Mouse (Mus musculus) heart, postnatal 10 days (tissue): ENCODE results near the gene Ms4a6d. TPM values are rescaled to one million over a fixed set of nuclear protein-coding genes. Genes with fewer than 3 reads are reported as not detected.

Experiments used
- DNase-seq, 2 experiments: peaks; one replicate each; pipeline ENCODE4 v3.0.0; 2021
- intact Hi-C: fragments of 180-260 bp; cut with DNase I; formaldehyde crosslinking; loops from one replicate; pipeline ENCODE4 v1.15.1; 2025
- total RNA-seq, 2 experiments: library from RNA; stranded (reverse); gene quantifications; 2 replicates each; pipeline ENCODE4 v1.2.3; 2021

The Ms4a6d gene
- total RNA-seq = 1 to 10 TPM; 1.5 to 2.7 TPM

DNA sequence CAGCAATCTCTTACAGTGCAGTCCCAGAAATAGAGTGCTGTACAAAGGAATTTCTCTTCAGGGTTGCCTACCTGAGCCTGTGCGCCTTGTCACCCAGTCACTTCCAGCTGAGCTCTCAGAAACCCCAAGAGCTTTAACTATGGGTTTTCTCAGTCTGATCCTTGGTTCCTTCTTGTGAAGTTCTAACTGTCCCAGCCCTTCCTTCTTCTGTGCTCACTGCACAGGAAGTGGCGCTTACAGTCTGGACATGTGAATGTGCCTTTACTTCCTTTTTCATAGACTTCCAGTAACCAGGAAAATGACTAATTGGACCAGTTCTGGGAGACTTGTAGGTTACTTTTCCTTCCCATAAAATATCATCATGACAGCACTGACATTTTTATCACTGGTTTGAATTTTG, at the start of gene Ms4a6d:
Ms4a6d (minus strand) TSS at position 247 of the 400 bp plus-strand sequence.
- intact Hi-C loops = loop anchor here (5.0 kb wide), 1 partner anchor 252 kb away; no protein-coding TSS in a partner anchor
- DNase-seq = no peak

- DNase-seq = no peak
- intact Hi-C loops = no loop called here
These were observed 44.9 kb upstream of the Ms4a6d start for GRCm38 (mm10) chr19:11649564-11649963.

GRCm38 (mm10) chr19:11646166-11646565, 41.5 kb upstream of the Ms4a6d start:
- no peak for DNase-seq
- intact Hi-C loops = no loop called here

GRCm38 (mm10) chr19:11640732-11641131, 36.1 kb upstream of the Ms4a6d start, which contains the start of gene Ms4a3:
Gene Ms4a3, minus strand, starts transcription at chr19:11640851.
- DNase-seq = no peak
- intact Hi-C loops = no loop called here

DNA sequence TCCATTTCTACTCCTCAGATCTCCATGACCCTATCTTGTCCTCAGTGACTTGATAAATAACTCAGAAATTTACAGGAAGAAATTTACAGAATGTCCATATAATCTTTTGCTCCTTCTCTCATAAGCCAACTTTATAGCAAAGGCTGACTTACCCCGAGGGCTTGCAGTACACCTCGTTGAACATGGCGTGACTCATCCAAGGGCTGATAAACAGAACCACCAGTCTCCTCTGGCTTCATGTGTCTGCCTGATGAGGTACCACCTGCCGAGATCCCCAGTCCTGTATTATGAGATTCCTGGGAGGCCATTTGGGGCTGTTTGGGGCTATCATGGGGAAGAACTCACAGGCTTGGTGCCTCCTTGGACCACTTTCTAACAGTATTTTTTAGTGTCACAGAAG, 34.4 kb upstream of the Ms4a6d start:
- intact Hi-C loops = no loop called here
- no peak for DNase-seq

GRCm38 (mm10) chr19:11635572-11635971, 30.9 kb upstream of the Ms4a6d start:
- no peak for DNase-seq
- intact Hi-C loops = no loop called here

DNA sequence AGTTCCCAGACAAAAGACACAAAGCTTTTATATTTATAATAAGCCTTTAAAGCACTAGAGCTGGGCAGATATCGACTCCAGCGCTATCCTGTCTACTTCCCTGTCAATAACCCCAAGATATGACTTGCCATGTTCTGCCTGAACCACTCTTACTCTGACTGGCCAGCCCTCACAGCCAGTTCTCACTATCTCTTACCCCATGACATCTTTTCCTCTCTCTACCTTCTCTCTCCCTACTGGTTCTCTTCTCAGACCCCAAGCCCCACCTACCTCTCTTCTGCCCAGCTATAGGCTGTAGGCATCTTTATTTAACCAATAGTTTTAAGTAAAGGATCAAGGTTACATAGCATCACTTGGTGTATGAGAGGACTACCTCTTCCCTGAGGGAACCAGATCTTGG, 29.7 kb upstream of the Ms4a6d start:
- intact Hi-C loops = no loop called here
- DNase-seq = no peak

DNA sequence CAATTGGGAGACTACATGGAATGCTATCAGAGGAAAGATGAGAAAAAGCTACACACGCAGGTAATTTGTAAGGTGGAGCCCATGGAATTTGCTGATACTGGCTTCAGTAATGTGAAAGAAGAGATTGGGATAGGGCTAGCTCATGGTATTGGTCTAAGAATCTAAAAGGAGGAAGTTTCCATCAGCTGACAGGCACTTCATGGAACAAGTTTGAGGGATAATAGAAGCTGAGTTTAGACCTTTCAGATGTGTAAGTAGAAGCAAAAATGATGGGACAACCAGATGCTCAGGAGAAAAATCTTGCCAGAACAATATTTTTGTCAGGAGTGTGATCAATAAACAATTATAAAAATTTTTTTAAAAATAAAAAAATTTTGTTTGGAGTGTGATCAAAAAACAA, 29.1 kb upstream of the Ms4a6d start:
- intact Hi-C loops = no loop called here
- DNase-seq = no peak

DNA sequence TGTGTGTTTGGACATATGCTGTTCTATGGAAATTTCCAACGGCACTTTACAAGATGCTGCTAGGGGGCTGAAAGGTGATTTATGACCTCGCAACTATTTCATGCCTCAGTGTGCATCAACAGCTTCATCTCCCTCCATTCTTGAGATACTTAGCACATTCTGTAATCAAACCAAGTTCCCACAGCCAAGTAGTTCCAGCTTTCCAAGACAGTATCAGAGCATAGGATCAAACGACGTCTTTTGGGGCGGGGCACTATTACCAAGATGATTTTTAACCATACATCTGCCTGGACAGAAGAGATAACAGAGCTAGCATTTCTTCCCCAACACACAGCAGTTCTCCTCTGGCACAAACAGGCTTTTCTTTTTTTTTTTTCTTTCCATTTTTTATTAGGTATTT, 20.6 kb upstream of the Ms4a6d start:
- DNase-seq = no peak
- intact Hi-C loops = no loop called here

- intact Hi-C loops = no loop called here
- DNase-seq = no peak
These were observed 20.2 kb upstream of the Ms4a6d start for GRCm38 (mm10) chr19:11624800-11625199.

DNA sequence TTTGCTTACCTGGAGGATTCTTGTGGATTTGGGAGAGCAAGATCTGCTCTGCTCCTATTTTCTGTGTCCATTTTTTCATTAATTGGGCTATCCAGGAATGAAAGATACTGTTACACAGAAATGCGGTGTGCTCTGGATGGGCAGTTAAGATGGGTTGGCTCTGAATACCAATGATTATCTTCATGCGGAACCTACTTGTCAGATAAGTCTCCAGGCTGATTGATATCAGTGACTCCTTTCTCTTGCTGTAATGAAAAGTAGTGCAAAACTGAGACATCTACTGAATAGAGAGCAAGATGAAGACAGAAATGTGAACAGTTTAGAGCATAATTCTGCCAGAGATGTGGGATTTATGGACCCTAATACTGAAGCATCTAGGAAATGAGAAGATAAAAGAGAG, 18.9 kb upstream of the Ms4a6d start, which contains the start of gene Ms4a2:
Ms4a2 (minus strand) TSS at position 169 of the 400 bp plus-strand sequence.
- intact Hi-C loops = no loop called here
- no peak for DNase-seq

GRCm38 (mm10) chr19:11617983-11618382, 13.3 kb upstream of the Ms4a6d start:
- DNase-seq = no peak
- intact Hi-C loops = no loop called here

DNA sequence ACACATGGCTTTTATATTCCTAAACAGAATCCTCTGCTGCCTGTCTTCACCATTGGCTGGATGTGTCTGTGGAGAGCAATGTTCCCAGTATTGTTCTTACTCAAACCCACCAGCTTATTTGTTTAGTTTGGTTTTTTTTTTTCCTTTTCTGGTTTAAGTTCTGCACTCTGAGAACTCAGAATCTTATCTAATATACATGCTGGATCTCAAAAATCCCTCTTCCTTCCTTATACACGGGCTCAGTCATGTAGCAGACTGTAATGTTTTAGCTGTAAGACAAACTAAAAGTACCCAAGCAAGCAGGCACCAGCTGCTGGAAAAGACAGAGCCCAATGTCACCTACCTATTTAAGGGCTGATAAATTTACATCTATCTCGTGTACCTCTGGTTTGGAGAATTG, 10.2 kb upstream of the Ms4a6d start:
- no peak for DNase-seq
- intact Hi-C loops = loop anchor here (5.0 kb wide), 1 partner anchor 392 kb away; no protein-coding TSS in a partner anchor

GRCm38 (mm10) chr19:11613776-11614443, 9.3 kb upstream of the Ms4a6d start:
- no peak for DNase-seq
- intact Hi-C loops = loop anchor here (5.0 kb wide), 1 partner anchor 393 kb away; no protein-coding TSS in a partner anchor

DNA sequence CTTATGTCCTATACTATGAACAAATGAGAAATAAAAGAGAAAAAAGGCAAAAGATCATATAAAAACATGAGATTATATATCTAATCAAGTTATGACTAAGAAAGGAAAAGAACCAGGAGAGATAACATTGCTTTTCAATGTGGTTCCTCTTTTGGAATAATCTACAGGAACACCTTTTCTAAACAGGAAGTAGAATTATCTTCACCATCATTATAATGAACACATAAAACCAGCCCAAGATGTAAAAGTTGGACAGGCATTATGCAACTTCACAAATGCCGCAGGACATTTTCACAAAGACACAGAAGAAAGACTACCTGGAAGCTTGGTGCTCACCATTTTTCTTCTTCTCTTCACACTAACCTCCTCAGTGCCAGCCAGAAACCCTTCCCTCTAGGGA, 8.4 kb upstream of the Ms4a6d start:
- intact Hi-C loops = loop anchor here (5.0 kb wide), 1 partner anchor 394 kb away; no protein-coding TSS in a partner anchor
- DNase-seq = no peak

DNA sequence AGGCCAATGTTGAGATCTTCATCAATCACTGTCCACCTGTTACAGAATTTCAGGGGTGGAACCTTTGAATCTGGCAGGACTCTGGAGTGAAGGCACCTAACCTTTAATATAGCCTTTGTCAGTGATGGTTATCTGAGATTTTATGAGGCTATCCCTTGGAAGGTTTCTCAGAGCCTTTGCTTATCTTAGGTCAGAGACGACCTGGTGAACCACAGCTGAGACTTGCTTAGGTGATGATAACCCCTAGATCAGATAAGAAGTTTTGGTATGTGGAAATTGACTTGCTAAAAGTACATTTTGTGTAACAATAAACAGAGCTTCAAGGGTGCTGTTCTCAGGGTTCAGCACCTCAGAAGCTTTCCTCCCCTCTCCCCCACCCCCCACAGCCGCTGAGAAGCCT, 7.6 kb upstream of the Ms4a6d start:
- intact Hi-C loops = loop anchor here (1.0 to 5.0 kb wide), 2 partner anchors 156 to 395 kb away; no protein-coding TSS in a partner anchor
- no peak for DNase-seq

DNA sequence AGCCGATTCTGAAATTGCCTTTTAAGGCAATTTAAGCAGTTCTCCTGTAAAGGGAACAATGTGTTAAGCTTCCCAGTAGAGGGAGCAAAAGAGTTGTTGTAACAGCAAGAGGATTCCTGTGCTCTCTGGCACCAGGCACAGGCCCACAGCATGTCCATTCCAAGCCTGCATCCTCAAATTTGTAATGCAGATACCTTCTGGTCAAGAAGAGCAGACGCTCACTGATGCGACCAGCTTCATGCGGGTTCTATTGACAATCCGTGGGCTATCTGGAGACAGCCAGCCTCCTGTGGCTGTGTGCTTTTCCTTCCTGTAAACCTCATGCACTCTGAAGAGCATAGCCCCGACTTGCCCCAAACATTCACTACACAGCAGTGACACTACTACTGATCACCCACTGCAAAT, 6.9 kb upstream of the Ms4a6d start:
- peak; percentile 17 to 43 for DNase-seq
- intact Hi-C loops = loop anchor here (5.0 kb wide), 1 partner anchor 396 kb away; no protein-coding TSS in a partner anchor

GRCm38 (mm10) chr19:11608172-11608571, 3.5 kb upstream of the Ms4a6d start:
- peak; percentile 19 to 50 for DNase-seq
- intact Hi-C loops = no loop called here

GRCm38 (mm10) chr19:11602026-11602425, 2.6 kb downstream of the Ms4a6d start:
- intact Hi-C loops = loop anchor here (5.0 kb wide), 1 partner anchor 250 kb away; no protein-coding TSS in a partner anchor
- DNase-seq = peak; percentile 49 to 51

- no peak for DNase-seq
- intact Hi-C loops = loop anchor here (5.0 kb wide), 1 partner anchor 249 kb away; no protein-coding TSS in a partner anchor
These were observed 3.3 kb downstream of the Ms4a6d start for GRCm38 (mm10) chr19:11601349-11601748.

DNA sequence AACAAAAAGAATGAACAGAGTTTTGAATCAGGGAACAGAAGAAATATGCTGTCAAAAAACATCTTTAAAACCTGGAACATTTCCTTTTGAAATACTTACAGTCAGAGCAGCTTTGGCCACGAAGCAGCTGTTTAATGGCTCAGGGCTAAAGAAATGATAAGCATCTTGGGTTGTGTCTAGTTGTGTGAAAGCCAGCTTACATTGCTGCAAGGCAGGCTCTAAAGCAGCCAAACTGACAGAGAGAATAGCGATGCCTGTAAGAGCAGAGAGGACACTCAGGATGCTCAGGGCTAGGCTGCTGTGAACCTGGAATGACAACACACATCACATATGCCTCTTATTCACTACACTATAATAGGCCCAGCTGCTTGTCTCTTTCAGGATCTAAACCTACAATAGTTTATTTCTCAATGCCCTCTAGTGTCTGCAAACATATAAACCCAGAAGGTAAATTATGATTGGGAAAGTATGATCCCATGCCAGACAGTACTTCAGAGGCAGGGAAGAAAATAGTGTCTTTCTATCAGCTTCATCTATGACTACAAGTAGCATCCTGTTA, 14.7 kb downstream of the Ms4a6d start:
- intact Hi-C loops = no loop called here
- no peak for DNase-seq

- no peak for DNase-seq
- intact Hi-C loops = no loop called here
These were observed 15.4 kb downstream of the Ms4a6d start for GRCm38 (mm10) chr19:11589205-11589604.
